Mouse (Mus musculus): ENCODE results near the gene 2010111I01Rik.

DNA sequence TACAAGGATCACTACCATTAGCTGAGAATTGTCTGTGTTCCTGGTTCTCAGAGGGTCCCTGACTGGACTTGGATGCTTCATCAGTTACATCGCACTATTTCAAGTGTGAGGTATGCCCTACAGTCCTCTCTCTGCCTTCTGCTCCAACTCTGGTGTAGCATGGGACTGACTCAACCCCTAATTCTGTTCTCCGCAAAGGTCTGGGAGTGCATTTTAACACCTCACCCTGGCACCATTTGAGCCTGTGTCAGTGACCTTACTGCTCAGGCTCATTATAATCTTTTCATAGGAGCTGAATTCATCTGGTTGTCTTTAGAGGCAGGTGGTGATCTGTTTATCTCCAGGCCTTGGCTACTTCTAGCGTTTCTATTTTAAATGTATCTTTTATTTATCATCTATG is 154.0 kb downstream of the 2010111I01Rik start:
- no peak for TF ChIP-seq POLR2A (IDR thresholded peaks at IDR 0.05; ENCODE audit: insufficient read depth, low read depth, low read length)
- no peak for TF ChIP-seq CTCF (IDR thresholded peaks at IDR 0.05; ENCODE audit: insufficient read depth, low read depth, low read length)
